Mouse (Mus musculus): ENCODE measurements around the gene Zfp385b. TPM values are rescaled to one million over a fixed set of nuclear protein-coding genes. Genes with fewer than 3 reads are reported as not detected.

Zfp385b gene
- polyA plus RNA-seq, 1 experiment = 1.7 TPM

DNA sequence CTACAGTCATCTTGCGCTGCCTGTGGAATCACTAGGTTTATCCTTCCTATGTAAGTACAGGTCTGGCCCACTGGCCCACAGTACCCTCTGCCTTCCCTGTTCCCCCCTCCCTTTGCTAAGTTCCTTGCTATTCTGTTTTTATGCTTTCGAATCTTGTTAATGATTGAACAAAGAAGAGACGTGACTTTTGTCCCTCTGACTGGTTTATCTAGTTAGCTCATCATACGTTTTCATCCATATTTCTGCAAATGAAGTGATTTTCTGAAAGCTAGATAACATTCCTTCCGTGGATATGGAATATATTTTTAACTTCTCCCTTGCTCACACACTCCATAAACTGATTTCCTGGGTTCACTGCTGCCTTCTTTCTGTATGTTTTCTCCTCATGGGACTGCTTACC is 302.8 kb downstream of the Zfp385b start:
- H3K4me3 ChIP-seq (ENCODE audit: insufficient read depth, low read length) = no peak overlapping the region
- no peak for TF ChIP-seq POLR2A (IDR thresholded peaks at IDR 0.05; ENCODE audit: low read depth, low read length)
- no peak for TF ChIP-seq CTCF (IDR thresholded peaks at IDR 0.05; ENCODE audit: borderline replicate concordance, insufficient read depth, low read length)
- no peaks in the 10 kb centered on the region for H3K4me1 ChIP-seq (ENCODE audit: control insufficient read depth, insufficient read depth, low read length)
- no peak overlapping the region for H3K27ac ChIP-seq (ENCODE audit: insufficient read depth, low read length)

DNA sequence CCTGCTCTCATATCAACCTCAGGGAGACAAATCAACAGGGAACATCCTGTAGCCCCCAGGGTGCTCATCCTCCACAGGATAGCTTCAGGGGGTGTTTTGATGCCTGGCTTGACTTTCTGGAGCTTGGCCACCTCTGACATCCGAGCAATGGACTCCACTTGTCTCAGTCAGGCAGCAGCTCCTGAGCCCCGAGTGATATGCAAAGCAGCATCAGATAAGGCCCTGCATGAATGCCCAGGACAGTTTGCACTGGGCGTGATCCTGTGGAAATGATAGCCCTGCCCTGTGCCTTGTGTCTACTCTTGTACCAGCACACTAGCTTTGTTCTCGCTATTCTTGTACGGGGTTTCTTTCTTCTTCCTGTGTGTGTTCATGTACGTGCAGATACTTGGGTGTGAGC is 303.8 kb downstream of the Zfp385b start:
- H3K27ac ChIP-seq (ENCODE audit: insufficient read depth, low read length) = no peak overlapping the region
- TF ChIP-seq POLR2A (IDR thresholded peaks at IDR 0.05; ENCODE audit: low read depth, low read length) (no peak), CTCF (IDR thresholded peaks at IDR 0.05; ENCODE audit: borderline replicate concordance, insufficient read depth, low read length) (no peak)
- H3K4me3 ChIP-seq (ENCODE audit: insufficient read depth, low read length) = no peak overlapping the region
- no peaks in the 10 kb centered on the region for H3K4me1 ChIP-seq (ENCODE audit: control insufficient read depth, insufficient read depth, low read length)

DNA sequence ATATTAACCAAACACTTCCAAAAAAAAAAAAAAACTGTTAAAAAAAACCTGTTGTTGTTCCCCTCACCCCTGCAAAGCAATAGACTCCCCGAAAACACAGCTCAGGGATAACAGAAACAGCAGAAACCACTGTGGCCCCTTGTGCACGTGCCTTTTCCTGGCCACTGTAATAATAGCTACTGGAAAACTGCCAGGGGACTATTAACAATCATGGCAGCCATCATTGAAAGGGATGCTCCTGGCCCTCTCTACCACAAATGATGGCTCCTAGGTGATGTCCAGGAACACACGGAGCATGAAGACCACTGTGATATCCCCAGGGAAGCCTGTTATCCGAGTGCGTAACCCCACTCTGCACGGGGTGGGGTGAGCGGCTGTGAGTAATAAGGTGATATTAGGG is 304.4 kb downstream of the Zfp385b start:
- Histone ChIP-seq H3K4me1 (ENCODE audit: control insufficient read depth, insufficient read depth, low read length) (no peaks in the 10 kb centered on the region), H3K27ac (ENCODE audit: insufficient read depth, low read length) (no peak overlapping the region), H3K4me3 (ENCODE audit: insufficient read depth, low read length) (no peak overlapping the region)
- TF ChIP-seq CTCF (IDR thresholded peaks at IDR 0.05; ENCODE audit: borderline replicate concordance, insufficient read depth, low read length) (no peak), POLR2A (IDR thresholded peaks at IDR 0.05; ENCODE audit: low read depth, low read length) (no peak)

DNA sequence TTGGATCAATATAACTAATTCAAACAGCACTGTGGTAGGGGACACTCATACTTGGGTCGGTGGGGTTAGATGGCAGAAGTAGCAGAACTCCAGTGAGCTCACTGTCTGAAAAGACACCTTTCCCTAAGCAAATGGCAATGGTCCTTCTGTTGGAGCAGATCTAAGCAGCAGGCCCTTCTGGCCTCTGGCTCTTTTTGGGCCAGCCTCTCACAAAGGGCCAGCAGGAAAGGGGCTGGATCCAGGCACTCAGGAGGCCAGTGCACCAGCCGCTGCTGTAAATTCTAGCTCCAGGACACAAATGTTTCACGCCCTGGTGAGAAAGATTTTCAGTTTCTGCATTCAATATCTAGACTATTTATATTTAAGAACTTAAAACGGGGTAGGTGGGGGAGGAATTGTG is 305.0 kb downstream of the Zfp385b start:
- TF ChIP-seq POLR2A (IDR thresholded peaks at IDR 0.05; ENCODE audit: low read depth, low read length) (no peak), CTCF (IDR thresholded peaks at IDR 0.05; ENCODE audit: borderline replicate concordance, insufficient read depth, low read length) (no peak)
- Histone ChIP-seq H3K4me3 (ENCODE audit: insufficient read depth, low read length) (no peak overlapping the region), H3K27ac (ENCODE audit: insufficient read depth, low read length) (no peak overlapping the region), H3K4me1 (ENCODE audit: control insufficient read depth, insufficient read depth, low read length) (no peaks in the 10 kb centered on the region)

- no peak for TF ChIP-seq POLR2A (IDR thresholded peaks at IDR 0.05; ENCODE audit: low read depth, low read length)
- TF ChIP-seq CTCF (IDR thresholded peaks at IDR 0.05; ENCODE audit: borderline replicate concordance, insufficient read depth, low read length) = no peak
- Histone ChIP-seq H3K4me3 (ENCODE audit: insufficient read depth, low read length) (no peak overlapping the region), H3K4me1 (ENCODE audit: control insufficient read depth, insufficient read depth, low read length) (no peaks in the 10 kb centered on the region), H3K27ac (ENCODE audit: insufficient read depth, low read length) (no peak overlapping the region)
Measured at GRCm38 (mm10) chr2:77508731-77509130, 310.7 kb downstream of the Zfp385b start.

- no peak overlapping the region for H3K27ac ChIP-seq (ENCODE audit: insufficient read depth, low read length)
- TF ChIP-seq CTCF (IDR thresholded peaks at IDR 0.05; ENCODE audit: borderline replicate concordance, insufficient read depth, low read length) (no peak), POLR2A (IDR thresholded peaks at IDR 0.05; ENCODE audit: low read depth, low read length) (no peak)
- H3K4me1 ChIP-seq (ENCODE audit: control insufficient read depth, insufficient read depth, low read length) = no peaks in the 10 kb centered on the region
- no peak overlapping the region for H3K4me3 ChIP-seq (ENCODE audit: insufficient read depth, low read length)
Measured at GRCm38 (mm10) chr2:77506308-77506707, 313.1 kb downstream of the Zfp385b start.

DNA sequence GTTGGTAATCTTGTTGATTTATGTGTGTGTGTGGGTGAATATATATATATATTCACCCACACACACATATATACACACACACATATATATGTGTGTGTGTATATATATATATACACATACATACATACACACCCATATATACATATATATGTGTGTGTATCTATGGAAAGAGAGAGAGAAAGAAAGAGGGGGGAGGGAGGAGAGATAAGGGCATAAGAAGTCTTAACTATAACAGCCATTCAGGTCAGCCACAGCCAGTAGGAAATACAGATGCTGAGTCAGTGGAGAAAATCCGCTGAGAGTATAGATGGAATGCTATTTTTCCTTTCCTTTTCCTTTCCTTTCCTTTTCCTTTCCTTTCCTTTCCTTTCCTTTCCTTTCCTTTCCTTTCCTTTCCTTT is 313.8 kb downstream of the Zfp385b start:
- Histone ChIP-seq H3K4me1 (ENCODE audit: control insufficient read depth, insufficient read depth, low read length) (no peaks in the 10 kb centered on the region), H3K4me3 (ENCODE audit: insufficient read depth, low read length) (no peak overlapping the region), H3K27ac (ENCODE audit: insufficient read depth, low read length) (no peak overlapping the region)
- TF ChIP-seq POLR2A (IDR thresholded peaks at IDR 0.05; ENCODE audit: low read depth, low read length) (no peak), CTCF (IDR thresholded peaks at IDR 0.05; ENCODE audit: borderline replicate concordance, insufficient read depth, low read length) (no peak)

DNA sequence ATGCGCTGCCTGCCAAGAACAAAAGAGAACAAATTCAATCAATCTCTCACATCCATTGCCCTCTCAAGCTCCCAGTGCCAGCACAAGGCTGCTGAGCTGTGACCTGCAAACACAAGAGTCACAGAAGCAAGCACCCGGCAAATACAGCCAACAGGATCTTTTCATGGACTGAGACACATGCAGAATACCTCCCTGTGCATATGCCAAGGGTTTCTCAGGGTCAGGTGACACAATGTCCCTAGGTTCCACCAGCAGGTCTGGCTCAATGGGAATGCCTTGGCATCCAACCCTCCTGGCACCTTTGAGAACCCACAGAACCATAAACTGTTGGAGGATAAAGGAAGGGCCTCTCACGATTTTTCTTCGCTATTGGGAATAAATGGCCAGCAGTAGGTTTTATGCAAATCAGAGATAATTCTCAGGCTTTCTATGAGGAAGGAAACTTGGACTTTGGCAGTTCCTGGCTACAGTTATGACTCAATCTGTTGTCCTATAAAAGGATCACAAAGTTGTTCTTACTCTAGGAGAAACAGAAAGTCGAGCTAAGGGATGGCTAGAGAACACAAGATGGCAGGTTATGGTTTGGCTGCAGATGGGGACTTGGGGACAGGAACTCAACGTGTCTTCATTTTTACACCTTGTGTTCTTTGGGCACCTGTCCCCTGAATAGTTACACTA is 315.6 kb downstream of the Zfp385b start:
- TF ChIP-seq POLR2A (IDR thresholded peaks at IDR 0.05; ENCODE audit: low read depth, low read length) (no peak), CTCF (IDR thresholded peaks at IDR 0.05; ENCODE audit: borderline replicate concordance, insufficient read depth, low read length) (no peak)

DNA sequence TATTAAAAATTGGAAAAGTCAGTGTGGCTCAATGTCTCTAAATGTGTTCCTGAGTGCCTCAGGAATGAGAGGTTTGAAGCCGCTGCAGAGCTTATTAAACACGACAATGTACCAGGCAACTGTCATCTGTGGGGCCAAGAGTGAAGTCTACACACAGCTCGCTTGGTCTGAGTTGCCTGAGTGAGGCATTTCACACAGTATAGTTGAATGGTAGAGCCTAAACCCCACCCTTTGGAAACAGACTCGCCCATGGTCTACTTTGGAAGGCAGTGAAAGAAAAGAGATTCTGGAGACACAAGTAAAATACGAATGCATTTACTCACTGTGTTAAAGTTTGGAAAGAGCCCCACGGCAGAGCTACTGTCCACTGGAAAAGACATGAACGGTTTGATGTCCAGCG is 316.2 kb downstream of the Zfp385b start:
- H3K4me3 ChIP-seq (ENCODE audit: insufficient read depth, low read length) = no peak overlapping the region
- H3K27ac ChIP-seq (ENCODE audit: insufficient read depth, low read length) = no peak overlapping the region
- TF ChIP-seq CTCF (IDR thresholded peaks at IDR 0.05; ENCODE audit: borderline replicate concordance, insufficient read depth, low read length) (no peak), POLR2A (IDR thresholded peaks at IDR 0.05; ENCODE audit: low read depth, low read length) (no peak)
- H3K4me1 ChIP-seq (ENCODE audit: control insufficient read depth, insufficient read depth, low read length) = no peaks in the 10 kb centered on the region

More for the DNA sequence above, 315.6 kb downstream of the Zfp385b start:
- no peak overlapping the region for H3K27ac ChIP-seq (ENCODE audit: insufficient read depth, low read length)
- no peaks in the 10 kb centered on the region for H3K4me1 ChIP-seq (ENCODE audit: control insufficient read depth, insufficient read depth, low read length)
- no peak overlapping the region for H3K4me3 ChIP-seq (ENCODE audit: insufficient read depth, low read length)

- no peak overlapping the region for H3K27ac ChIP-seq (ENCODE audit: insufficient read depth, low read length)
- H3K4me3 ChIP-seq (ENCODE audit: insufficient read depth, low read length) = no peak overlapping the region
- TF ChIP-seq POLR2A (IDR thresholded peaks at IDR 0.05; ENCODE audit: low read depth, low read length) (no peak), CTCF (IDR thresholded peaks at IDR 0.05; ENCODE audit: borderline replicate concordance, insufficient read depth, low read length) (no peak)
- H3K4me1 ChIP-seq (ENCODE audit: control insufficient read depth, insufficient read depth, low read length) = no peaks in the 10 kb centered on the region
Measured at GRCm38 (mm10) chr2:77502458-77502857, 317.0 kb downstream of the Zfp385b start.

Data from embryonic fibroblast, embryonic 13.5 days (primary cell).